Mouse (Mus musculus) forebrain, embryonic 12.5 days (tissue): ENCODE measurements around the gene Sh3gl2. TPM values are rescaled to one million over a fixed set of nuclear protein-coding genes. Genes with fewer than 3 reads are reported as not detected.

ENCODE experiments used
- ATAC-seq: fragments of 200-750 bp; cut with Nextera tagmentation; 2 replicates; pipeline ENCODE4 v1.8.0; 2017; ENCODE audit warnings: moderate TSS enrichment; ENCODE audit not compliant: low FRiP score
- H3K27ac ChIP-seq: fragments of 300-500 bp; sonication (generic); 2 replicates; pipeline ENCODE4 v1.5.1; 2016; ENCODE audit warnings: mild to moderate bottlenecking
- H3K27me3 ChIP-seq: fragments of 300-500 bp; sonication (generic); 2 replicates; pipeline ENCODE4 v1.6.1; 2016; ENCODE audit warnings: mild to moderate bottlenecking
- H3K36me3 ChIP-seq: fragments of 300-500 bp; sonication (generic); replicated peaks from 2 replicates; pipeline ENCODE4 v1.6.1; 2016; ENCODE audit warnings: mild to moderate bottlenecking
- H3K4me1 ChIP-seq: fragments of 300-500 bp; sonication (generic); 2 replicates; pipeline ENCODE4 v1.6.1; 2016
- H3K4me2 ChIP-seq: fragments of 300-500 bp; sonication (generic); 2 replicates; pipeline ENCODE4 v1.6.1; 2016; ENCODE audit warnings: mild to moderate bottlenecking, moderate library complexity
- H3K4me3 ChIP-seq: fragments of 300-500 bp; sonication (generic); replicated peaks from 2 replicates; pipeline ENCODE4 v1.5.1; 2016; ENCODE audit warnings: mild to moderate bottlenecking
- H3K9ac ChIP-seq: fragments of 300-500 bp; sonication (generic); 2 replicates; pipeline ENCODE4 v1.6.1; 2016; ENCODE audit warnings: mild to moderate bottlenecking
- H3K9me3 ChIP-seq: fragments of 300-500 bp; sonication (generic); 2 replicates; pipeline ENCODE4 v1.6.1; 2016
- WGBS: fragments of 180-500 bp; shearing (Covaris S2); methylation state at CpG from one replicate; pipeline ENCODE4 v1.1.7; 2016; 5-methylcytosine and 5-hydroxymethylcytosine counted together
- polyA plus RNA-seq: library from polyadenylated mRNA; unstranded; fragments of >200 nt; fragmentation: Nextera tagmentation; extraction: Ambion mirVana; gene quantifications from 2 replicates; pipeline ENCODE4 v1.2.1, GENCODE M21; 2016

The Sh3gl2 gene
- polyA plus RNA-seq, 1 experiment from 2014 or later, result 14.0 TPM

DNA sequence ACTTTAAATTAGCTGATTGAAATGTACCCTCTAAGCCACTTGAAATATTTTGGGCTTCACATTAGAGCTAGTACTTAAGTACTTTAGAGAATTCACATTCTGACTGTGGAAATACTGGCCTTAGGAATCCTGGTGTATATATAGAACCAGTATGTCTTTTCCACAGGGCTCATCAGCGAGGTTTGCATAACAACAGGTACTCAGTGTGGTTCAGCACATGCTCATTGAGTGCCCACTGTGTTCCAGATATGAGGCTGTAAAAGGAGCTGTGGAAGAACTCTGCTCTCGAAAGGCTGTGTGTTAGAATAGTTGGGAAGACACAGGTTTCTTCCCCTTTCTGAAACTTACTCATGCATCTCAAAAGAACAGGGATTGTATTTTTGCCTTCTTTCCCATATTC, 302.1 kb downstream of the Sh3gl2 start:
- no peak overlapping the region for H3K4me3 ChIP-seq
- no peak overlapping the region for H3K27ac ChIP-seq
- H3K27me3 ChIP-seq, result no peaks in the 10 kb centered on the region
- no peak for ATAC-seq
- 68% methylated on average over 2 of the region's 2 CpGs for WGBS
- H3K4me1 ChIP-seq, result no peaks in the 10 kb centered on the region
- no peak overlapping the region for H3K9ac ChIP-seq
- no peaks in the 10 kb centered on the region for H3K9me3 ChIP-seq
- H3K4me2 ChIP-seq, result no peak overlapping the region
- H3K36me3 ChIP-seq, result no peaks in the 10 kb centered on the region

DNA sequence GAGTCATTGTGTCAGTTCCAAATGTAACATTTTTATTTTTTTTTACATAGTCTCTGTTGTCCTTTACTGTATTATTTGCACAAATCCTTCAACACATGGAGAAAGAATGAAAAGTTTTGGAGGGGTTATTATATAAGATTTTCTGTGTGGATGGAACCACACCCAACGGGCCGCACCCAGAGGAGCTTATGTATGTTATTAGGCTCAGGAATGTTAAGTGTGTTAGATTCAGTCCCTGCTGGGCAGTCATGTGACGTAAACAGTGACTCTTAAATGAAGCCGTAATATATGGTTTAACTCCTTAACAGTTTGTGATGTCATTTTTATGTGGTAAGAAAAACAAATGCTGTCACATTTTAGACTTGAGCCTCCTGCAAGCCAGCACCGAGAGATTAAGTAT, 302.6 kb downstream of the Sh3gl2 start:
- Histone ChIP-seq H3K36me3 (no peaks in the 10 kb centered on the region), H3K27ac (no peak overlapping the region), H3K27me3 (peaks cover 3% of the 10 kb centered on the region), H3K9ac (no peak overlapping the region), H3K9me3 (no peaks in the 10 kb centered on the region), H3K4me2 (no peak overlapping the region), H3K4me1 (no peaks in the 10 kb centered on the region), H3K4me3 (no peak overlapping the region)
- 85% methylated on average over 5 of the region's 5 CpGs for WGBS
- ATAC-seq, result no peak

DNA sequence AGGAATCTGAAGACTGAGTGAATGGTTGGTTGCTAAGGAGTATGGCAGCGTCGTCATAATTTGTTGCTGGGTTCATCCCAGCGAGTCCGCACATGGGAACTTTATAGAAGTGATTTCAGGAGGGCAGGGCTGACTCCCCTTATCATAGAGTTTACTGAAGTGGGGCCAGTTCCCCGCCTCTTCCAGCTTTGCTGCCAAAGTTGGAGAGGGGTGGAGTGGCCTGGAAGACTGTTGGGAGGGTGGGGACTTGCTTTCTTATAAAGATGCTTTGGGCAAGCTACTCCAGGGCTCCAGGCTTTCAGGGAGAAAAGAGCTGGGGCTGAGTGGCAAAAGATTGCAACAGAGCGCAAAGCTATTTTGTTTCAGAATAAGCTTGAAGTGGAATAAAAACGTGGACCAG, 308.4 kb downstream of the Sh3gl2 start:
- H3K4me3 ChIP-seq, result no peak overlapping the region; the same call in 1 of the 2 replicates
- H3K27ac ChIP-seq, result no peak overlapping the region
- WGBS, result 36% methylated on average over 7 of the region's 7 CpGs
- no peak for ATAC-seq
- H3K9me3 ChIP-seq, result no peaks in the 10 kb centered on the region
- no peaks in the 10 kb centered on the region for H3K36me3 ChIP-seq
- peaks cover 15% of the 10 kb centered on the region for H3K4me1 ChIP-seq
- peaks cover 34% of the 10 kb centered on the region for H3K27me3 ChIP-seq
- H3K4me2 ChIP-seq, result peak overlapping the region; percentile 91
- no peak overlapping the region for H3K9ac ChIP-seq

- WGBS, result 2% methylated on average over 9 of the region's 9 CpGs
- ATAC-seq, result 0 out of 2 replicates have a peak, but pooled peaks have one; percentile 52
Measured at GRCm38 (mm10) chr4:85513792-85514191, 308.9 kb downstream of the Sh3gl2 start, which contains the start of gene Adamtsl1. TSS of gene Adamtsl1 (plus strand) at chr4:85514172.

DNA sequence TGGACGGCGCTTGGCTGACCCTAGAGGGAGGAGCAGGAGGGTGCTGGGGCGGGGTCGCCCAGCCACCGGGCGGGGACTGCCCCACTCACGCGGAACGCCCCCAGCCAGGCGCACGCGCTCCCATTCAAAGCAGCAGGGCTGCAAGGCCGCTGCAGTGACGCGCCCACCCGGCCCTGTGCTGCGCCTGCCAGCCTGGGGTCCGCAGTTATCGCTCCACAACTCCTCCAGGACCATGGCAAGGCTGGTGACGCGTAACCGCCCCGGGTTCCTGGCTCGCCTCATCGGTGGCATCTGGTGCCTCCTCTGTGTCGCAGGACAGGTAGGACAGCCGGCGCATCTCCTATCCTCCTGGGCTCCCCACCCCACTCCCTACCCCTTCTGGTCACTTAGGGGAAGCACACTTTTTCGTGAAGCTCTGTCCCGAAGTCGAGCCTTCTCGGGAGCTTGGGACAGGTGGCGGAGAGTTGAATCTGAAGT, 309.3 kb downstream of the Sh3gl2 start:
- peak overlapping the region; percentile 91 for H3K4me2 ChIP-seq
- H3K27ac ChIP-seq, result no peak overlapping the region
- H3K36me3 ChIP-seq, result no peaks in the 10 kb centered on the region
- H3K9me3 ChIP-seq, result no peaks in the 10 kb centered on the region
- peaks cover 15% of the 10 kb centered on the region for H3K4me1 ChIP-seq
- H3K27me3 ChIP-seq, result peaks cover 34% of the 10 kb centered on the region
- under 1% methylated on average over 33 of the region's 33 CpGs for WGBS
- peak; percentile 94 for ATAC-seq
- H3K9ac ChIP-seq, result peak overlapping the region; percentile 52
- peak overlapping the region; percentile 48 for H3K4me3 ChIP-seq

More at GRCm38 (mm10) chr4:85513792-85514191, 308.9 kb downstream of the Sh3gl2 start, which contains the start of gene Adamtsl1:
- Histone ChIP-seq H3K4me3 (peak within 1 kb of the TSS; percentile 48), H3K4me1 (peaks cover 15% of the 10 kb centered on the region), H3K27ac (no peak within 1 kb of the TSS), H3K4me2 (peak within 1 kb of the TSS; percentile 91), H3K27me3 (peaks cover 34% of the 10 kb centered on the region), H3K9me3 (no peaks in the 10 kb centered on the region), H3K36me3 (no peaks in the 10 kb centered on the region), H3K9ac (peak within 1 kb of the TSS; percentile 52)

GRCm38 (mm10) chr4:85526966-85527566, 322.1 kb downstream of the Sh3gl2 start:
- Histone ChIP-seq H3K4me1 (no peaks in the 10 kb centered on the region), H3K27ac (no peak overlapping the region), H3K9ac (no peak overlapping the region), H3K27me3 (no peaks in the 10 kb centered on the region), H3K9me3 (no peaks in the 10 kb centered on the region), H3K4me2 (no peak overlapping the region), H3K4me3 (no peak overlapping the region), H3K36me3 (no peaks in the 10 kb centered on the region)
- no peak for ATAC-seq
- 88% methylated on average over 7 of the region's 7 CpGs for WGBS

- Histone ChIP-seq H3K27ac (no peak overlapping the region), H3K9ac (no peak overlapping the region), H3K9me3 (no peaks in the 10 kb centered on the region), H3K36me3 (no peaks in the 10 kb centered on the region), H3K27me3 (no peaks in the 10 kb centered on the region), H3K4me2 (no peak overlapping the region), H3K4me3 (no peak overlapping the region), H3K4me1 (no peaks in the 10 kb centered on the region)
- no peak for ATAC-seq
- 87% methylated on average over 1 of the region's 1 CpGs for WGBS
Measured at GRCm38 (mm10) chr4:85529852-85530251, 324.9 kb downstream of the Sh3gl2 start.

DNA sequence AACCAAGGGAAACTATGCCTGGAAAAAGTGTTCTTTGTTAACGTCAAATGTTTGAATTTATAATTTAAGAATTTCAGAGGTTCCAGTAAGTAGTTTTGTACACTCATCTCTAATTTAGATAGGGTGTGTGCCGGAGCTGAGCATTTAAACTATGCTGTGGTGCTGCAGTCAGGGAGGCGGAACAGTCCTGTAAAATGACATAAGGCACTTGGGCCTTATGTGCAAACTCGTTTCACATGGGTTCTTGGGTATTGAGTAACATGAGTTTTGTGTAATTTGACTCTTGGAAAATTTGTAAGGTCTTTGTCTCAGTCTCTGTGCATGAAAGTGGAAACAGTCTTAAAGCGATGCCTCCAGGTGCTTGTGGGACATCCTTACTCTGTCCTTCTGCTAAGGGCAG, 334.8 kb downstream of the Sh3gl2 start:
- Histone ChIP-seq H3K9ac (no peak overlapping the region), H3K4me1 (no peaks in the 10 kb centered on the region), H3K9me3 (no peaks in the 10 kb centered on the region), H3K27ac (no peak overlapping the region), H3K27me3 (no peaks in the 10 kb centered on the region), H3K36me3 (no peaks in the 10 kb centered on the region), H3K4me2 (no peak overlapping the region), H3K4me3 (no peak overlapping the region)
- WGBS, result 79% methylated on average over 5 of the region's 5 CpGs
- no peak for ATAC-seq

DNA sequence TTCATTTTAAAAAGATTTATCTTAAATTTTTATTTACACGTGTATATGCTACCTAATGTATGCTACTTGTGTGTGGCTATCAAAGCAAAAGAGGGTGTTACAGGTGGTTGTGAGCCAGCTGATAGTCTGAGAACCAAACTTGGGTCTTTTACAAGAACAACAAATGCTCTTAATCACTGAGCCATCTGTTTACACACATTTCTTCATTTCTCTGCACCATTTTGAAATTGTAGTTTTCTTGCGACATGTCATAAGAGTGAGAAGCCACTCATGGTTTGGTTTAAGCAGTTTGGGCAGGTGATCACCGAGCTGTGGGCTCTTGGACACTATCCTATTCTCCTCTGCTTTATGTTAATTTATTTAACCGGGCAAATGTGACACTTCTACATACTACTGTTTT, 338.3 kb downstream of the Sh3gl2 start:
- H3K36me3 ChIP-seq, result no peaks in the 10 kb centered on the region
- H3K9me3 ChIP-seq, result no peaks in the 10 kb centered on the region
- ATAC-seq, result no peak
- no peaks in the 10 kb centered on the region for H3K4me1 ChIP-seq
- H3K9ac ChIP-seq, result no peak overlapping the region
- H3K4me2 ChIP-seq, result no peak overlapping the region
- no peak overlapping the region for H3K27ac ChIP-seq
- H3K4me3 ChIP-seq, result no peak overlapping the region
- WGBS, result 89% methylated on average over 4 of the region's 4 CpGs
- no peaks in the 10 kb centered on the region for H3K27me3 ChIP-seq

GRCm38 (mm10) chr4:85554696-85555095, 349.8 kb downstream of the Sh3gl2 start:
- no peaks in the 10 kb centered on the region for H3K27me3 ChIP-seq
- no peak overlapping the region for H3K27ac ChIP-seq
- no peak overlapping the region for H3K4me3 ChIP-seq
- H3K4me1 ChIP-seq, result no peaks in the 10 kb centered on the region
- H3K36me3 ChIP-seq, result no peaks in the 10 kb centered on the region
- H3K9ac ChIP-seq, result no peak overlapping the region
- ATAC-seq, result no peak
- no peak overlapping the region for H3K4me2 ChIP-seq
- H3K9me3 ChIP-seq, result no peaks in the 10 kb centered on the region
- 83% methylated on average over 3 of the region's 3 CpGs for WGBS

DNA sequence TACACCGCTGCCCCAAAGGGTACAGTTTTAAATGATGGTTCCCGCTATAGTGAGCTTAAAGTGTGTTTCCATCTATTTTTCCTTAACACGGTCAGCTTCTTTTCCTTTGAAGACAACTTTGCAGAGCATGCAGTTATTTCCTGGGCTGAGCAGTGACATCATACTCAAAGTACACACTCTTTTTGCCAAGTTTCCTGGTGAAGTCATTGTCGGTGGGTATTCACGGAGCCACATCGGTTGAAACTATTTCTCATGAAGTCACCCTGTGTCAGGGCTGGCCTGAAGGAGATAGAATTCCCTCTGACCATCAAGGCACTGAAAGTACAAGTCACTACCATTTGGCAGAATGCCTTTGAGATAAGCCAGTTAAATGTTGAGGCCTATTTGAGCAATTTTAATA, 354.8 kb downstream of the Sh3gl2 start:
- ATAC-seq, result no peak
- Histone ChIP-seq H3K27me3 (no peaks in the 10 kb centered on the region), H3K4me1 (no peaks in the 10 kb centered on the region), H3K36me3 (no peaks in the 10 kb centered on the region), H3K27ac (no peak overlapping the region), H3K9me3 (no peaks in the 10 kb centered on the region), H3K4me2 (no peak overlapping the region), H3K9ac (no peak overlapping the region), H3K4me3 (no peak overlapping the region)
- WGBS, result 84% methylated on average over 6 of the region's 6 CpGs

GRCm38 (mm10) chr4:85585426-85585825, 380.5 kb downstream of the Sh3gl2 start:
- H3K9ac ChIP-seq, result no peak overlapping the region
- H3K4me3 ChIP-seq, result no peak overlapping the region
- H3K27ac ChIP-seq, result no peak overlapping the region
- WGBS, result 96% methylated on average over 2 of the region's 2 CpGs
- no peaks in the 10 kb centered on the region for H3K27me3 ChIP-seq
- no peaks in the 10 kb centered on the region for H3K36me3 ChIP-seq
- ATAC-seq, result no peak
- no peaks in the 10 kb centered on the region for H3K9me3 ChIP-seq
- H3K4me2 ChIP-seq, result no peak overlapping the region
- no peaks in the 10 kb centered on the region for H3K4me1 ChIP-seq

DNA sequence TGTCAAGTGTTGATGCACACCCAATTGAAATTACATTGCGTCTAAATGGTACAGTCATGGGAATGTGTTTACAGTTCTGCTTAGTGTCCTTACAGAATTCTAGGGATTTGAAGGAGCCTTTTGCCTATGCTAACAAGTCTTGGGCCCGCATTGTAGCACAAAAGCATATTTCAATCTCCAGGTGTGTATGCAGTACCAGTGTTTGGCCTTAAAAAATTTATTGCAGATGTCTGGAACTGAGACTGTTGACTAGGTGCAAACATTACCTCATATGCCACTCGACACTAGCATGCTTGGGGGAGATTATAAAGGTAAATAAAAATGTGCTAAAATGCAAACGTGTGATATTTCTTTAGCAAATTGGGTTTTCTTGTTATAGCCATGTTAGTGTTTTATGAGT, 384.0 kb downstream of the Sh3gl2 start:
- no peak overlapping the region for H3K9ac ChIP-seq
- no peak for ATAC-seq
- H3K27me3 ChIP-seq, result no peaks in the 10 kb centered on the region
- no peaks in the 10 kb centered on the region for H3K4me1 ChIP-seq
- no peak overlapping the region for H3K27ac ChIP-seq
- H3K4me2 ChIP-seq, result no peak overlapping the region
- H3K36me3 ChIP-seq, result no peaks in the 10 kb centered on the region
- H3K9me3 ChIP-seq, result no peaks in the 10 kb centered on the region
- no peak overlapping the region for H3K4me3 ChIP-seq
- 86% methylated on average over 4 of the region's 4 CpGs for WGBS
